Mouse (Mus musculus) kidney, adult 18-20 months (tissue): ENCODE measurements around the gene Ssc5d.

ENCODE experiments used
- DNase-seq: peaks from one replicate; pipeline ENCODE4 v3.0.0; 2021

Ssc5d gene

GRCm38 (mm10) chr7:4920496-4920895 lies 5.1 kb upstream of the Ssc5d start:
- no peak for DNase-seq

GRCm38 (mm10) chr7:4920976-4921823 lies 4.4 kb upstream of the Ssc5d start:
- DNase-seq = no peak

- no peak for DNase-seq
These were observed 3.6 kb upstream of the Ssc5d start, which contains the start of gene Nat14 for GRCm38 (mm10) chr7:4921824-4922482. Gene Nat14, plus strand, starts transcription at chr7:4922028.

GRCm38 (mm10) chr7:4922508-4922907 lies 3.1 kb upstream of the Ssc5d start:
- DNase-seq = peak; percentile 72

GRCm38 (mm10) chr7:4922931-4923565 lies 2.5 kb upstream of the Ssc5d start:
- DNase-seq = peak; percentile 35

- DNase-seq = peak; percentile 52
These were observed 1.8 kb upstream of the Ssc5d start for GRCm38 (mm10) chr7:4923586-4924364.

GRCm38 (mm10) chr7:4924483-4924882 lies 1.1 kb upstream of the Ssc5d start:
- no peak for DNase-seq

- no peak for DNase-seq
These were observed 689 bp upstream of the Ssc5d start for GRCm38 (mm10) chr7:4924891-4925301.

- no peak for DNase-seq
These were observed 1.3 kb downstream of the Ssc5d start for GRCm38 (mm10) chr7:4926849-4927248.

GRCm38 (mm10) chr7:4927711-4928110 lies 2.1 kb downstream of the Ssc5d start:
- DNase-seq = no peak

- no peak for DNase-seq
These were observed 2.7 kb downstream of the Ssc5d start for GRCm38 (mm10) chr7:4928323-4928722.

- no peak for DNase-seq
These were observed 7.5 kb downstream of the Ssc5d start for GRCm38 (mm10) chr7:4933103-4933502.

- DNase-seq = no peak
These were observed 8.8 kb downstream of the Ssc5d start for GRCm38 (mm10) chr7:4934160-4934914.

GRCm38 (mm10) chr7:4936832-4937231 lies 11.2 kb downstream of the Ssc5d start:
- no peak for DNase-seq

- DNase-seq = no peak
These were observed 11.8 kb downstream of the Ssc5d start for GRCm38 (mm10) chr7:4937392-4937791.

- DNase-seq = peak; percentile 84
These were observed 12.9 kb downstream of the Ssc5d start for GRCm38 (mm10) chr7:4938456-4938855.

- peak; percentile 92 for DNase-seq
These were observed 14.5 kb downstream of the Ssc5d start for GRCm38 (mm10) chr7:4940068-4940479.

- no peak for DNase-seq
These were observed 17.1 kb downstream of the Ssc5d start for GRCm38 (mm10) chr7:4942673-4943072.

- peak; percentile 97 for DNase-seq
These were observed 17.7 kb downstream of the Ssc5d start for GRCm38 (mm10) chr7:4943223-4943815.

GRCm38 (mm10) chr7:4947855-4948254 lies 22.3 kb downstream of the Ssc5d start:
- DNase-seq = no peak

GRCm38 (mm10) chr7:4948386-4948785 lies 22.8 kb downstream of the Ssc5d start:
- DNase-seq = no peak
